Mouse (Mus musculus) lung, embryonic 15.5 days (tissue): Measurements from ENCODE around the gene Mta1. TPM values are rescaled to one million over a fixed set of nuclear protein-coding genes. Genes with fewer than 3 reads are reported as not detected.
A peak's percentile ranks its signal among the peaks of the same experiment; 100 is the strongest.

ENCODE experiments used
- ATAC-seq: fragments of 200-750 bp; cut with Nextera tagmentation; 2 replicates; pipeline ENCODE4 v1.8.0; 2017; ENCODE audit warnings: moderate number of reproducible peaks, borderline replicate concordance; ENCODE audit not compliant: low FRiP score, low TSS enrichment; ENCODE audit errors: extremely low read depth
- H3K27ac ChIP-seq: fragments of 300-500 bp; sonication (generic); 2 replicates; pipeline ENCODE4 v1.5.1; 2015; ENCODE audit warnings: moderate library complexity, mild to moderate bottlenecking, inconsistent platforms
- H3K27me3 ChIP-seq: fragments of 300-500 bp; sonication (generic); 2 replicates; pipeline ENCODE4 v1.6.1; 2015; ENCODE audit warnings: inconsistent platforms
- H3K36me3 ChIP-seq: fragments of 300-500 bp; sonication (generic); 2 replicates; pipeline ENCODE4 v1.6.1; 2015; ENCODE audit warnings: inconsistent platforms
- H3K4me1 ChIP-seq: fragments of 300-500 bp; sonication (generic); 2 replicates; pipeline ENCODE4 v1.6.1; 2015; ENCODE audit warnings: inconsistent platforms
- H3K4me2 ChIP-seq: fragments of 300-500 bp; sonication (generic); 2 replicates; pipeline ENCODE4 v1.6.1; 2015; ENCODE audit warnings: inconsistent platforms, mild to moderate bottlenecking, moderate library complexity
- H3K4me3 ChIP-seq: fragments of 300-500 bp; sonication (generic); 2 replicates; pipeline ENCODE4 v1.5.1; 2015; ENCODE audit warnings: mild to moderate bottlenecking, inconsistent platforms
- H3K9ac ChIP-seq: fragments of 300-500 bp; sonication (generic); 2 replicates; pipeline ENCODE4 v1.6.1; 2015; ENCODE audit warnings: inconsistent platforms
- H3K9me3 ChIP-seq: fragments of 300-500 bp; sonication (generic); 2 replicates; pipeline ENCODE4 v1.6.1; 2016; ENCODE audit warnings: inconsistent platforms
- WGBS: fragments of 180-500 bp; shearing (Covaris S2); methylation state at CpG from one replicate; pipeline ENCODE4 v1.1.7; 2015; 5-methylcytosine and 5-hydroxymethylcytosine counted together
- polyA plus RNA-seq: library from polyadenylated mRNA; unstranded; fragments of >200 nt; fragmentation: Nextera tagmentation; extraction: Ambion mirVana; gene quantifications from 2 replicates; pipeline ENCODE4 v1.2.1, GENCODE M21; 2015

Gene Mta1
- polyA plus RNA-seq, 1 experiment from 2014 or later, result 14.7 TPM

GRCm38 (mm10) chr12:113099470-113100237, 1.6 kb downstream of the Mta1 start:
- Histone ChIP-seq H3K4me1 (peaks cover 33% of the 10 kb centered on the region), H3K9me3 (no peaks in the 10 kb centered on the region), H3K9ac (peak overlapping the region; percentile 94), H3K27me3 (no peaks in the 10 kb centered on the region), H3K4me2 (peak overlapping the region; percentile 83), H3K4me3 (peak overlapping the region; percentile 77), H3K36me3 (no peaks in the 10 kb centered on the region), H3K27ac (no peak overlapping the region)
- ATAC-seq, result no peak
- WGBS, result 21% methylated on average over 6 of the region's 6 CpGs

GRCm38 (mm10) chr12:113100448-113101076, 2.5 kb downstream of the Mta1 start:
- Histone ChIP-seq H3K27me3 (no peaks in the 10 kb centered on the region), H3K4me3 (no peak overlapping the region), H3K9ac (no peak overlapping the region), H3K36me3 (0 out of 2 replicates have a peak, but pooled peaks cover 5% of the 10 kb centered on the region), H3K27ac (no peak overlapping the region), H3K4me2 (peak overlapping the region; percentile 2; the same call in 1 of the 2 replicates), H3K9me3 (no peaks in the 10 kb centered on the region), H3K4me1 (peaks cover 33% of the 10 kb centered on the region)
- no peak for ATAC-seq
- WGBS, result 68% methylated on average over 5 of the region's 5 CpGs

- H3K4me1 ChIP-seq, result peaks cover 33% of the 10 kb centered on the region
- H3K4me2 ChIP-seq, result no peak overlapping the region
- H3K9ac ChIP-seq, result no peak overlapping the region
- H3K27ac ChIP-seq, result no peak overlapping the region
- no peaks in the 10 kb centered on the region for H3K9me3 ChIP-seq
- WGBS, result 72% methylated on average over 9 of the region's 9 CpGs
- no peak overlapping the region for H3K4me3 ChIP-seq
- no peaks in the 10 kb centered on the region for H3K27me3 ChIP-seq
- ATAC-seq, result no peak
- 0 out of 2 replicates have a peak, but pooled peaks cover 6% of the 10 kb centered on the region for H3K36me3 ChIP-seq
Measured at GRCm38 (mm10) chr12:113101251-113101960, 3.3 kb downstream of the Mta1 start.

GRCm38 (mm10) chr12:113102461-113102860, 4.4 kb downstream of the Mta1 start:
- H3K27ac ChIP-seq, result no peak overlapping the region
- H3K27me3 ChIP-seq, result no peaks in the 10 kb centered on the region
- H3K4me2 ChIP-seq, result no peak overlapping the region
- 0 out of 2 replicates have a peak, but pooled peaks cover 6% of the 10 kb centered on the region for H3K36me3 ChIP-seq
- H3K4me1 ChIP-seq, result peaks cover 35% of the 10 kb centered on the region
- ATAC-seq, result peak; percentile 28; the same call in 1 of the 2 replicates
- no peaks in the 10 kb centered on the region for H3K9me3 ChIP-seq
- 55% methylated on average over 6 of the region's 6 CpGs for WGBS
- H3K9ac ChIP-seq, result no peak overlapping the region
- H3K4me3 ChIP-seq, result no peak overlapping the region

GRCm38 (mm10) chr12:113103846-113104451, 5.9 kb downstream of the Mta1 start:
- H3K4me2 ChIP-seq, result no peak overlapping the region
- H3K36me3 ChIP-seq, result 0 out of 2 replicates have a peak, but pooled peaks cover 6% of the 10 kb centered on the region
- H3K27me3 ChIP-seq, result no peaks in the 10 kb centered on the region
- ATAC-seq, result no peak
- H3K27ac ChIP-seq, result no peak overlapping the region
- no peaks in the 10 kb centered on the region for H3K9me3 ChIP-seq
- 78% methylated on average over 8 of the region's 8 CpGs for WGBS
- no peak overlapping the region for H3K4me3 ChIP-seq
- no peak overlapping the region for H3K9ac ChIP-seq
- peaks cover 31% of the 10 kb centered on the region for H3K4me1 ChIP-seq

GRCm38 (mm10) chr12:113106386-113106785, 8.3 kb downstream of the Mta1 start:
- Histone ChIP-seq H3K36me3 (0 out of 2 replicates have a peak, but pooled peaks cover 6% of the 10 kb centered on the region), H3K4me3 (no peak overlapping the region), H3K27me3 (no peaks in the 10 kb centered on the region), H3K4me2 (no peak overlapping the region), H3K9ac (no peak overlapping the region), H3K4me1 (peaks cover 9% of the 10 kb centered on the region; the same call in 1 of the 2 replicates), H3K9me3 (no peaks in the 10 kb centered on the region), H3K27ac (no peak overlapping the region; the same call in 1 of the 2 replicates)
- 63% methylated on average over 6 of the region's 6 CpGs for WGBS
- no peak for ATAC-seq

- 77% methylated on average over 4 of the region's 4 CpGs for WGBS
- no peak overlapping the region for H3K9ac ChIP-seq
Measured at GRCm38 (mm10) chr12:113107431-113108124, 9.5 kb downstream of the Mta1 start.

GRCm38 (mm10) chr12:113108528-113109283, 10.6 kb downstream of the Mta1 start:
- Histone ChIP-seq H3K9ac (no peak overlapping the region), H3K4me2 (no peak overlapping the region), H3K4me1 (0 out of 2 replicates have a peak, but pooled peaks cover 5% of the 10 kb centered on the region), H3K27me3 (no peaks in the 10 kb centered on the region), H3K27ac (no peak overlapping the region), H3K4me3 (no peak overlapping the region), H3K36me3 (peaks cover 19% of the 10 kb centered on the region; the same call in 1 of the 2 replicates), H3K9me3 (no peaks in the 10 kb centered on the region)
- no peak for ATAC-seq
- 84% methylated on average over 17 of the region's 17 CpGs for WGBS

More at GRCm38 (mm10) chr12:113107431-113108124, 9.5 kb downstream of the Mta1 start:
- Histone ChIP-seq H3K27me3 (no peaks in the 10 kb centered on the region), H3K4me1 (0 out of 2 replicates have a peak, but pooled peaks cover 5% of the 10 kb centered on the region), H3K4me2 (no peak overlapping the region), H3K27ac (no peak overlapping the region), H3K4me3 (no peak overlapping the region), H3K9me3 (no peaks in the 10 kb centered on the region), H3K36me3 (peaks cover 9% of the 10 kb centered on the region; the same call in 1 of the 2 replicates)
- no peak for ATAC-seq

GRCm38 (mm10) chr12:113109801-113110200, 11.7 kb downstream of the Mta1 start:
- no peak overlapping the region for H3K9ac ChIP-seq
- H3K4me1 ChIP-seq, result 0 out of 2 replicates have a peak, but pooled peaks cover 5% of the 10 kb centered on the region
- no peaks in the 10 kb centered on the region for H3K27me3 ChIP-seq
- peaks cover 29% of the 10 kb centered on the region for H3K36me3 ChIP-seq
- H3K4me2 ChIP-seq, result no peak overlapping the region
- H3K4me3 ChIP-seq, result no peak overlapping the region
- WGBS, result 79% methylated on average over 10 of the region's 10 CpGs
- ATAC-seq, result no peak
- no peak overlapping the region for H3K27ac ChIP-seq
- no peaks in the 10 kb centered on the region for H3K9me3 ChIP-seq

- H3K27me3 ChIP-seq, result no peaks in the 10 kb centered on the region
- H3K4me1 ChIP-seq, result no peaks in the 10 kb centered on the region
- H3K9me3 ChIP-seq, result no peaks in the 10 kb centered on the region
- ATAC-seq, result no peak
- H3K4me2 ChIP-seq, result no peak overlapping the region
- H3K27ac ChIP-seq, result no peak overlapping the region
- WGBS, result 89% methylated on average over 4 of the region's 4 CpGs
- H3K36me3 ChIP-seq, result peaks cover 57% of the 10 kb centered on the region
- H3K4me3 ChIP-seq, result no peak overlapping the region
- no peak overlapping the region for H3K9ac ChIP-seq
Measured at GRCm38 (mm10) chr12:113114141-113114540, 16.1 kb downstream of the Mta1 start.
